Mouse (Mus musculus) lung, postnatal 4 days (tissue): ENCODE data around the gene Gm26602.
"Not testable (repeated sequence)": the region's sequence is repeated elsewhere in the genome, so short reads cannot be mapped to it uniquely, and the experiment has no call there.

ENCODE experiments used
- DNase-seq, 2 experiments: peaks; one replicate each; pipeline ENCODE4 v3.0.0; 2021

The Gm26602 gene

DNA sequence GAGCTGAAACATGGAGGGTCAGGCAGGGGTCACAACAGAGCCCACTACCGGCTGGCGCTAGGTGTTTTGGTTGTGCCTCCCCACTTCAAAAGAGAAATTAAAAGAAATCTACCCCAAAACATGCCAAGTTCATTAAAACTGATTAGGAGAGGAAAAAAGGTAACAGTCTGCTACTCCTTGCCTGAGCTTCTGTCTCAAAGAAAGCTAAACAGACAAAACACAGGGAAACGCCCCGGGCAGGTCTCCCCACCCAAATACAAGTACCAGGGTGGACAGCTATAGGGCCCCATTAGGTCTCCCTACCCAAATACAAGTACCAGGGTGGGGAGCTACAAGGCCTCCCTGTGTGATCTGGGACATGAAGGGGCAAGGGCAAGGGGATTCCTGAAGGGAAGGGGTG lies at the start of gene Gm26602:
TSS of gene Gm26602 (plus strand) at position 301 of the 400 bp plus-strand sequence.
- no peak for DNase-seq

- no peak for DNase-seq
These were observed 49.2 kb upstream of the Gm26602 start for GRCm38 (mm10) chr10:79861230-79862048.

- DNase-seq, result no peak
These were observed 48.4 kb upstream of the Gm26602 start for GRCm38 (mm10) chr10:79862049-79862788.

GRCm38 (mm10) chr10:79862925-79863324 lies 47.7 kb upstream of the Gm26602 start:
- no peak for DNase-seq

- DNase-seq, result no peak
These were observed 46.1 kb upstream of the Gm26602 start for GRCm38 (mm10) chr10:79864351-79865188.

- peak in 1 of 2 experiments; percentile 55 for DNase-seq
These were observed 45.5 kb upstream of the Gm26602 start for GRCm38 (mm10) chr10:79865189-79865601.

- DNase-seq, result no peak
These were observed 44.8 kb upstream of the Gm26602 start for GRCm38 (mm10) chr10:79865801-79866295.

DNA sequence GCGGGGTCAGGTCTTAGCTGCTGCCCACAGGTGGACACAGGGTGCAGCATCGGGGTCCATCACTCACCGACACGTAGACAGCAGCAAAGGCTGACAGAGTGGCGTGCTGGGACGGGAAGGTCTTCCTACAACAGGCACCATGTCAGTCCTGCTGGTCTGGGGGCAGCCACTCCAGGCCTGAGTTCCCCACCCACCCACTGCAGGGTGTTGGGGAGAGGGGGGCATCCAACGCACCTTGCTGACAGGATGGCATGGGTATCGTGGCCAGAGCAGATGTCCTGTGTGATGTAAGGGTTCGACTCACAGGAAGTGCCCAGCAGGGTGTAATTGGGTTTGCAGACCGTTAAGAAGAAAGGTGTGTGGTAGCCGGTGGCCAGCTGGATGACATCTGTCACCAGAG lies 44.1 kb upstream of the Gm26602 start:
- DNase-seq, result no peak

- no peak for DNase-seq
These were observed 38.8 kb upstream of the Gm26602 start for GRCm38 (mm10) chr10:79871845-79872244.

GRCm38 (mm10) chr10:79872862-79873261 lies 37.8 kb upstream of the Gm26602 start:
- DNase-seq, result no peak

GRCm38 (mm10) chr10:79873313-79873712 lies 37.3 kb upstream of the Gm26602 start:
- DNase-seq, result no peak

GRCm38 (mm10) chr10:79873715-79874289 lies 36.9 kb upstream of the Gm26602 start:
- no peak for DNase-seq

GRCm38 (mm10) chr10:79874290-79874862 lies 36.3 kb upstream of the Gm26602 start, which contains the start of the genes Prtn3 and Plppr3:
Prtn3 (plus strand) TSS chr10:79874476.
Plppr3 (minus strand) TSS chr10:79874634.
- peak; percentile 47 to 54 for DNase-seq

DNA sequence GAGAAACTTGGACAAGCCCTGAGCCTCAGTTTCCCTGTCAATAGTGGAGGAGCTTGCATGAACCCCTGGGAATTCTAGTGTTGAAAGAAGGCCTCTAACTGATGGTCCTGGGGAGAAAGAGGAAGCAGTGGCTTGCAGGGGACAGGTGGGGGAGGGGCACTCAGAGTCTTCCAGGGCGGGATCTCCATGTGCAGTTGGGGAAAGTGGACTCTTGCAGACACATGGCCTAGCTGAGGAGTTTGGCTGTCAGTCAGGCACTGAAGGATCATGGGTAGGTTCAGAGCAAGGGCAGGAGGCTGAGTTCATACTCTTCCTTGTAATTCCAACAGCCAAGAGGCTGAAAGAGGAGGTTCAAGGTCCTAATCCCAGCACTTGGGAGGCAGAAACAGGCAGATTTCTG lies 33.5 kb upstream of the Gm26602 start:
- no peak for DNase-seq

- peak; percentile 61 to 69 for DNase-seq
These were observed 32.9 kb upstream of the Gm26602 start for GRCm38 (mm10) chr10:79877757-79878156.

GRCm38 (mm10) chr10:79879527-79879926 lies 31.1 kb upstream of the Gm26602 start:
- no peak for DNase-seq

- no peak for DNase-seq
These were observed 29.9 kb upstream of the Gm26602 start for GRCm38 (mm10) chr10:79880721-79881120.

DNA sequence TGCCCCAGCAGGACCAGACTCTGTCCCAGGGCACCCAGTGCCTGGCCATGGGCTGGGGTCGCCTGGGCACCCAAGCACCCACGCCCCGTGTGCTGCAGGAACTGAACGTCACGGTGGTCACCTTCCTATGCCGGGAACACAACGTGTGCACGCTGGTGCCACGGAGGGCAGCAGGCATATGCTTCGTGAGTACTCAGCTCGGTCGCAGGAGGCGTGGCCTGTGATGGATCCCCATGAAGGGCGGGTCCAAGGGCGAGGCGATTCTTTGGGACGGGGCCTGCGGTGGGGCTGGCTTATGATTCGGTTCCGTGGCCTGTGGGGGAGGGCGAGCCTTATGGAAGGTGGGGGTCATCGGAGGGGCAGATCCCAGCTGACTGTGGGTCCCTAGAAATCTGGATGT lies 28.7 kb upstream of the Gm26602 start:
- DNase-seq, result no peak

DNA sequence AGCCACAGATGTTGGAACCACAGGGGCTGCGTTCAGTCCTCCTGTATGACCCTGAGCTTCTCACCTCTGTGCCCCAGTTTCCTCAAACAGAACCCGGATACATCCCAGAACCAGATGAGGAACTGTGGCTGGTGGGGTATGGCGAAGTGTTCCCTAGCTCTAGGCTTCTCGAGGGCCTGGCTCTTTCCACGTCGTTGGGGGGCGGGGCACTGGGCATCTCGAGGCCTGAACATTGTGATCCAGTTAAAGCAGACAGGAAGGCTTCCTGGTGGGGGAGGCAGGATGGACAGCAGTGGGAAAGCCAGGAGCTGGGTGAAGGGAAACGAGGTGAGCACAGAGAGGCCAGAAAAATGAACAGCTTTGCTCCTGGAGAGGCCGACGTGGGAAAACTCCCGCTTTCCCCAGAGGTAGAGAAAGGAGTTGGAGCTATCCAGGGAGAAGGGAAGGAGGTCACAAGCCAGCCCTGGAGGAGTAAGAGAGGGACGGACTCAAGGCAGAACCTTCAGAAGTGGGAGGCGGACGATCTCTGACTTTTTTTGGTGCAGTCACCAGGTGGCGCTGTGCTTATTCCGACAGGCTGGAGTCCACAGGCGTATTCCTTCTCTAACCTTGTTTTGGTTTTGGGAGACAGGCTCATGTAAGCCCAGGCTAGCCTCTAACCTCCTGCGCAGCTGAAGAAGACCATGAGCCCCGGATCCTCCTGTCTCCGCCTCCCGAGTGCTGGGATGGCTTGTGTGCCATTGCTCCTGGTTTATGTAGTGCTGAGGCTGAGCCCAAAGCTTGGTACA lies 27.2 kb upstream of the Gm26602 start:
- peak; percentile 80 to 87 for DNase-seq

DNA sequence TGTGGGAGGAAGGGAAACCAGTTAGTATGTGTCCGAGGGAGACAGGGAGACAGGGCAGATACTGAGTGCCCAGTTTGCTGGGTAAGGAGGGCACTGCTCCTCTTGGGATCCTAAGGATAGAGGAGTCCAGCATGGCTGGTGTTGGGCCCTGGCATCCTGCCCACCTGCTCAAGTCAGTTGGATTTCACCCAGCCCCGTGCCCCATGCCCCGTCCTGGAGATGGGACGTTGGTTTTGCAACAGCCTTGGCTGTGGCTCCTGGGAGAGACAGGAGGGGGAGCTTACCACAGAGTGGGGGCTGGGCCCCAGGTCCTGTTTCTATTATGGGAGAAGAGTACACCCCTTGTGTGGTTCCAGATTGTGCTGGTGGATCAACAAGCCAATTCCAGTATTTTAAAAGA lies 26.2 kb upstream of the Gm26602 start:
- DNase-seq, result peak; percentile 54 to 81

GRCm38 (mm10) chr10:79884938-79885337 lies 25.7 kb upstream of the Gm26602 start:
- DNase-seq, result not testable (repeated sequence)
